Mouse (Mus musculus) layer of hippocampus, postnatal 25 days (tissue): ENCODE data around the gene Synpr. TPM values are rescaled to one million over a fixed set of nuclear protein-coding genes. Genes with fewer than 3 reads are reported as not detected.
A peak's percentile ranks its signal among the peaks of the same experiment; 100 is the strongest.

Experiments used
- DNase-seq, 2 experiments: peaks; one replicate each; pipeline ENCODE4 v3.0.0; 2022; ENCODE audit warnings: mixed read lengths in 2 of 2, low spot score in 1 of 2; ENCODE audit errors: extremely low spot score in 1 of 2
- total RNA-seq, 2 experiments: library from RNA; stranded (reverse); gene quantifications; 2 replicates each; pipeline ENCODE4 v1.2.3; 2021

The Synpr gene
- total RNA-seq, 2 experiments from 2014 or later, result 192 to 194 TPM

- peak in 1 of 2 experiments; percentile 31 for DNase-seq
Observed at GRCm38 (mm10) chr14:13354154-13354553, 69.6 kb downstream of the Synpr start.

- DNase-seq, result peak in 1 of 2 experiments; percentile 67
Observed at GRCm38 (mm10) chr14:13355569-13356362, 71.2 kb downstream of the Synpr start.

GRCm38 (mm10) chr14:13357101-13357667, 72.6 kb downstream of the Synpr start:
- peak in 1 of 2 experiments; percentile 38 for DNase-seq

GRCm38 (mm10) chr14:13358037-13358436, 73.5 kb downstream of the Synpr start:
- DNase-seq, result no peak

- DNase-seq, result no peak
Observed at GRCm38 (mm10) chr14:13361184-13361583, 76.6 kb downstream of the Synpr start.

- DNase-seq, result no peak
Observed at GRCm38 (mm10) chr14:13361642-13362041, 77.1 kb downstream of the Synpr start.

GRCm38 (mm10) chr14:13368309-13368708, 83.7 kb downstream of the Synpr start:
- no peak for DNase-seq

- DNase-seq, result no peak
Observed at GRCm38 (mm10) chr14:13389081-13389480, 104.5 kb downstream of the Synpr start.

GRCm38 (mm10) chr14:13389954-13390353, 105.4 kb downstream of the Synpr start:
- DNase-seq, result no peak

- DNase-seq, result no peak
Observed at GRCm38 (mm10) chr14:13399226-13400020, 114.8 kb downstream of the Synpr start.

GRCm38 (mm10) chr14:13411636-13412035, 127.1 kb downstream of the Synpr start:
- DNase-seq, result no peak

- no peak for DNase-seq
Observed at GRCm38 (mm10) chr14:13440723-13441122, 156.1 kb downstream of the Synpr start.

GRCm38 (mm10) chr14:13444908-13445307, 160.3 kb downstream of the Synpr start:
- DNase-seq, result no peak

- DNase-seq, result no peak
Observed at GRCm38 (mm10) chr14:13453461-13454204, 169.1 kb downstream of the Synpr start.

GRCm38 (mm10) chr14:13454991-13455390, 170.4 kb downstream of the Synpr start:
- DNase-seq, result no peak

GRCm38 (mm10) chr14:13459333-13459732, 174.8 kb downstream of the Synpr start:
- no peak for DNase-seq

GRCm38 (mm10) chr14:13469211-13469610, 184.6 kb downstream of the Synpr start:
- DNase-seq, result no peak

- no peak for DNase-seq
Observed at GRCm38 (mm10) chr14:13477821-13478220, 193.2 kb downstream of the Synpr start.

GRCm38 (mm10) chr14:13505355-13505754, 220.8 kb downstream of the Synpr start:
- no peak for DNase-seq

- DNase-seq, result no peak
Observed at GRCm38 (mm10) chr14:13518608-13519139, 234.1 kb downstream of the Synpr start.
